In genomic region chr8:124375168-124375567, GRCm38 (mm10) we compare ENCODE assay signal across 12 mouse cellular contexts.
DNase-seq lines count a peak whose midpoint lies in the region; ATAC-seq lines count a peak whose summit lies in the region.
"Had no signal": no experiment of that assay in that cellular context is flagged by ENCODE, and none has a peak within 500 bp of the region (broad histone marks: within the 10 kb centered on the region; RNA-seq: fewer than 3 reads in every experiment).

No protein-coding gene starts in this region.

- peak overlapping the region; percentile 37; the same call in 1 of the 2 replicates for H3K27ac ChIP-seq in heart, embryonic 13.5 days (replicated peaks)
- no peak overlapping the region for H3K27ac ChIP-seq in heart, embryonic 11.5 days (ENCODE audit: low read depth, low read length)
- no peak overlapping the region for H3K27ac ChIP-seq in lung, embryonic 16.5 days (ENCODE audit: low read length)
- H3K27ac ChIP-seq: neural tube, embryonic 13.5 days had no signal

- no peak for ATAC-seq in heart, embryonic 13.5 days (ENCODE audit: extremely low read depth, insufficient number of reproducible peaks, low FRiP score, low TSS enrichment)
- ATAC-seq in heart, embryonic 11.5 days (replicated peaks; ENCODE audit: insufficient number of reproducible peaks, low FRiP score, low TSS enrichment), result no peak
- peak; percentile 63; the same call in 1 of the 2 replicates for ATAC-seq in lung, embryonic 16.5 days (ENCODE audit: low read depth)
- ATAC-seq: forebrain, postnatal 0 days; midbrain, embryonic 16.5 days had no signal

- no peak overlapping the region for H3K9ac ChIP-seq in heart, embryonic 13.5 days
- H3K9ac ChIP-seq in heart, embryonic 11.5 days (ENCODE audit: low read depth, low read length), result no peak overlapping the region
- no peak overlapping the region; the same call in 1 of the 2 replicates for H3K9ac ChIP-seq in lung, embryonic 16.5 days (ENCODE audit: low read length)
- H3K9ac ChIP-seq: forebrain, postnatal 0 days; neural tube, embryonic 13.5 days had no signal

- H3K27me3 ChIP-seq in heart, embryonic 13.5 days (replicated peaks), result no peaks in the 10 kb centered on the region
- no peaks in the 10 kb centered on the region for H3K27me3 ChIP-seq in heart, embryonic 11.5 days (ENCODE audit: control insufficient read depth, insufficient read depth, low read length)
- no peaks in the 10 kb centered on the region for H3K27me3 ChIP-seq in lung, embryonic 16.5 days (ENCODE audit: control insufficient read depth, insufficient read depth, low read depth, low read length)
- H3K27me3 ChIP-seq: neural tube, embryonic 13.5 days had no signal

- peaks cover 15% of the 10 kb centered on the region for H3K4me1 ChIP-seq in heart, embryonic 13.5 days
- H3K4me1 ChIP-seq in heart, embryonic 11.5 days (ENCODE audit: control insufficient read depth, insufficient read depth, low read length), result 0 out of 2 replicates have a peak, but pooled peaks cover 2% of the 10 kb centered on the region
- H3K4me1 ChIP-seq in lung, embryonic 16.5 days (replicated peaks; ENCODE audit: control insufficient read depth, insufficient read depth, low read length), result peaks cover 5% of the 10 kb centered on the region; the same call in 1 of the 2 replicates
- H3K4me1 ChIP-seq: neural tube, embryonic 13.5 days had no signal

- no peak overlapping the region for H3K4me3 ChIP-seq in heart, embryonic 13.5 days
- H3K4me3 ChIP-seq in heart, embryonic 11.5 days (ENCODE audit: low read depth, low read length), result no peak overlapping the region
- no peak overlapping the region for H3K4me3 ChIP-seq in lung, embryonic 16.5 days (ENCODE audit: low read length)
- H3K4me3 ChIP-seq: neural tube, embryonic 13.5 days had no signal

- WGBS in heart, embryonic 13.5 days, result 57% methylated on average over 6 of the region's 6 CpGs
- 69% methylated on average over 6 of the region's 6 CpGs for WGBS in heart, embryonic 11.5 days (ENCODE audit: insufficient replicate concordance)
- 45% methylated on average over 6 of the region's 6 CpGs for WGBS in lung, embryonic 16.5 days

- peak; percentile 46 to 58 for DNase-seq in adrenal gland, adult (ENCODE audit: inconsistent age in 2 of 2, low spot score in 1 of 2)
- DNase-seq in adrenal gland, adult 18-20 months (ENCODE audit: low spot score in 2 of 2), result no peak
- no peak for DNase-seq in lung, postnatal 14 days
- DNase-seq in heart, postnatal 4 days, result peak; percentile 45
- no peak for DNase-seq in retina, embryonic 14.5 days (ENCODE audit: low spot score)
- DNase-seq: forebrain, postnatal 0 days; thymus, adult 2 months had no signal

- H3K9me3 ChIP-seq in heart, embryonic 13.5 days, result no peaks in the 10 kb centered on the region
- no peaks in the 10 kb centered on the region for H3K9me3 ChIP-seq in heart, embryonic 11.5 days (replicated peaks; ENCODE audit: control insufficient read depth, low read length)
- H3K9me3 ChIP-seq in lung, embryonic 16.5 days (ENCODE audit: control insufficient read depth, low read length), result no peaks in the 10 kb centered on the region
- H3K9me3 ChIP-seq: neural tube, embryonic 13.5 days had no signal

- no peaks in the 10 kb centered on the region for H3K36me3 ChIP-seq in heart, embryonic 13.5 days
- H3K36me3 ChIP-seq in heart, embryonic 11.5 days (ENCODE audit: control insufficient read depth, insufficient read depth, low read length), result no peaks in the 10 kb centered on the region
- no peaks in the 10 kb centered on the region for H3K36me3 ChIP-seq in lung, embryonic 16.5 days (ENCODE audit: control insufficient read depth, insufficient read depth, low read length)

- no peak overlapping the region for H3K4me2 ChIP-seq in heart, embryonic 13.5 days
- no peak overlapping the region for H3K4me2 ChIP-seq in heart, embryonic 11.5 days
- H3K4me2 ChIP-seq in lung, embryonic 16.5 days (ENCODE audit: low read depth, low read length), result no peak overlapping the region
- H3K4me2 ChIP-seq: neural tube, embryonic 13.5 days had no signal

Comparison
In these comparisons a context has a peak if more than half of its experiments do, and no peak if none do; other contexts are left out.
1. DNase-seq: peak in adrenal gland, adult (2 of 2) and heart, postnatal 4 days (single experiment); none in adrenal gland, adult 18-20 months (0 of 2), lung, postnatal 14 days (single experiment) and retina, embryonic 14.5 days (single experiment).